In genomic region chr13:63901714-63902597, GRCm38 (mm10) we compare ENCODE assay signal across 9 mouse cellular contexts.
DNase-seq lines count a peak whose midpoint lies in the region; ATAC-seq and TF ChIP-seq lines count a peak whose summit lies in the region.
"Had no signal": no experiment of that assay in that cellular context is flagged by ENCODE, and none has a peak within 500 bp of the region (broad histone marks: within the 10 kb centered on the region; RNA-seq: fewer than 3 reads in every experiment).

No protein-coding gene starts in this region.

- ATAC-seq in intestine, embryonic 16.5 days: peak; percentile 67
- ATAC-seq in liver, postnatal 0 days: no peak

- peak overlapping the region; percentile 50 for H3K4me2 ChIP-seq in intestine, embryonic 16.5 days (ENCODE audit: low read depth, low read length)
- H3K4me2 ChIP-seq in liver, postnatal 0 days (ENCODE audit: low read depth, low read length): peak overlapping the region; percentile 53

- H3K9ac ChIP-seq in intestine, embryonic 16.5 days (ENCODE audit: low read depth, low read length): peak overlapping the region; percentile 53
- H3K9ac ChIP-seq in liver, postnatal 0 days (replicated peaks): no peak overlapping the region

- H3K27ac ChIP-seq in intestine, embryonic 16.5 days (ENCODE audit: low read length): peak overlapping the region; percentile 50
- H3K27ac ChIP-seq in liver, postnatal 0 days (ENCODE audit: low read depth): no peak overlapping the region

- H3K9me3 ChIP-seq in intestine, embryonic 16.5 days (ENCODE audit: control insufficient read depth, low read length): no peaks in the 10 kb centered on the region
- H3K9me3 ChIP-seq in liver, postnatal 0 days (ENCODE audit: low read length): no peaks in the 10 kb centered on the region
- H3K9me3 ChIP-seq: G1E had no signal

- DNase-seq in lung, adult 18-20 months: peak; percentile 24 to 39
- DNase-seq in lung, postnatal 25 days (ENCODE audit: low spot score): no peak
- DNase-seq in embryo, embryonic 9.5 days (ENCODE audit: extremely low spot score): peak; percentile 40
- DNase-seq in heart, adult 18-20 months: peak; percentile 69 to 81
- DNase-seq in liver, postnatal 0 days: no peak
- peak; percentile 40 for DNase-seq in ovary, postnatal 10 days (ENCODE audit: low spot score)
- DNase-seq in spleen, adult 18-20 months: no peak

- H3K27me3 ChIP-seq in intestine, embryonic 16.5 days (replicated peaks; ENCODE audit: control insufficient read depth, insufficient read depth, low read length): no peaks in the 10 kb centered on the region
- H3K27me3 ChIP-seq in liver, postnatal 0 days (ENCODE audit: insufficient read depth, low read length): no peaks in the 10 kb centered on the region

- H3K36me3 ChIP-seq in intestine, embryonic 16.5 days (ENCODE audit: control insufficient read depth, insufficient read depth, low read length): no peaks in the 10 kb centered on the region
- H3K36me3 ChIP-seq in liver, postnatal 0 days (replicated peaks; ENCODE audit: insufficient read depth, low read length): no peaks in the 10 kb centered on the region

- WGBS in intestine, embryonic 16.5 days: 28% methylated on average over 28 of the region's 28 CpGs
- 48% methylated on average over 28 of the region's 28 CpGs for WGBS in liver, postnatal 0 days (ENCODE audit: insufficient replicate concordance)

- H3K4me3 ChIP-seq in intestine, embryonic 16.5 days (ENCODE audit: low read length): peak overlapping the region; percentile 9
- H3K4me3 ChIP-seq in liver, postnatal 0 days (ENCODE audit: low read depth, low read length): no peak overlapping the region

- H3K4me1 ChIP-seq in intestine, embryonic 16.5 days (ENCODE audit: control insufficient read depth, insufficient read depth, low read length): peaks cover 15% of the 10 kb centered on the region
- 0 out of 2 replicates have a peak, but pooled peaks cover 4% of the 10 kb centered on the region for H3K4me1 ChIP-seq in liver, postnatal 0 days (ENCODE audit: insufficient read depth)

- no peak for TF ChIP-seq CTCF in liver, postnatal 0 days (IDR thresholded peaks at IDR 0.05; ENCODE audit: low read depth)

- no peak for TF ChIP-seq EP300 in liver, postnatal 0 days (IDR thresholded peaks at IDR 0.05; ENCODE audit: low read depth)

Comparison
In these comparisons a context has a peak if more than half of its experiments do, and no peak if none do; other contexts are left out.
1. DNase-seq: peak in lung, adult 18-20 months (2 of 2), embryo, embryonic 9.5 days (single experiment), heart, adult 18-20 months (2 of 2) and ovary, postnatal 10 days (single experiment); none in lung, postnatal 25 days (single experiment), liver, postnatal 0 days (single experiment) and spleen, adult 18-20 months (0 of 2).